Mouse (Mus musculus): ENCODE data around the gene Tsfm. TPM values are rescaled to one million over a fixed set of nuclear protein-coding genes. Genes with fewer than 3 reads are reported as not detected.

Tsfm gene
- total and polyA plus RNA-seq, 2 experiments from 2014 or later = 49.0 to 62.7 TPM

GRCm38 (mm10) chr10:127070190-127071121 is 39.8 kb upstream of the Tsfm start, which contains the start of gene Tspan31:
Tspan31 (minus strand) TSS chr10:127070264.
- peak within 1 kb of the TSS; percentile 89 for H3K27ac ChIP-seq
- ATAC-seq (peak; percentile 94), DNase-seq (ENCODE audit: low spot score) (peak; percentile 98)
- no peaks in the 10 kb centered on the region for H3K9me3 ChIP-seq (ENCODE audit: low read length)
- H3K4me2 ChIP-seq (ENCODE audit: low read depth, low read length) = peak within 1 kb of the TSS; percentile 96
- H3K4me3 ChIP-seq (ENCODE audit: low read length) = peak within 1 kb of the TSS; percentile 54
- H3K36me3 ChIP-seq (ENCODE audit: insufficient read depth, low read length) = peaks cover 28% of the 10 kb centered on the region
- no peaks in the 10 kb centered on the region for H3K27me3 ChIP-seq (ENCODE audit: insufficient read depth, low read length)
- 0 out of 2 replicates have a peak, but pooled peaks cover 9% of the 10 kb centered on the region for H3K4me1 ChIP-seq (ENCODE audit: insufficient read depth, low read length)
- WGBS = 2% methylated on average over 36 of the region's 36 CpGs
- no peak for TF ChIP-seq CTCF (IDR thresholded peaks at IDR 0.05; ENCODE audit: low read depth)
- H3K9ac ChIP-seq (replicated peaks; ENCODE audit: low read length) = peak within 1 kb of the TSS; percentile 66

- peaks cover 14% of the 10 kb centered on the region; the same call in 1 of the 2 replicates for H3K4me1 ChIP-seq (ENCODE audit: insufficient read depth, low read length)
- peak overlapping the region; percentile 54 for H3K4me3 ChIP-seq (ENCODE audit: low read length)
- H3K9ac ChIP-seq (replicated peaks; ENCODE audit: low read length) = peak overlapping the region; percentile 66
- ATAC-seq = peak; percentile 86
- TF ChIP-seq CTCF (IDR thresholded peaks at IDR 0.05; ENCODE audit: low read depth) = no peak
- H3K27me3 ChIP-seq (ENCODE audit: insufficient read depth, low read length) = no peaks in the 10 kb centered on the region
- peak overlapping the region; percentile 89 for H3K27ac ChIP-seq
- H3K4me2 ChIP-seq (ENCODE audit: low read depth, low read length) = peak overlapping the region; percentile 96
- 8% methylated on average over 30 of the region's 30 CpGs for WGBS
- H3K36me3 ChIP-seq (ENCODE audit: insufficient read depth, low read length) = peaks cover 36% of the 10 kb centered on the region
- H3K9me3 ChIP-seq (ENCODE audit: low read length) = no peaks in the 10 kb centered on the region
- peak; percentile 88 for DNase-seq (ENCODE audit: low spot score)
These were observed 38.9 kb upstream of the Tsfm start for GRCm38 (mm10) chr10:127069281-127070189.

- peak overlapping the region; percentile 96 for H3K4me2 ChIP-seq (ENCODE audit: low read depth, low read length)
- no peak for TF ChIP-seq CTCF (IDR thresholded peaks at IDR 0.05; ENCODE audit: low read depth)
- H3K9me3 ChIP-seq (ENCODE audit: low read length) = no peaks in the 10 kb centered on the region
- H3K27me3 ChIP-seq (ENCODE audit: insufficient read depth, low read length) = no peaks in the 10 kb centered on the region
- H3K4me3 ChIP-seq (ENCODE audit: low read length) = no peak overlapping the region
- peaks cover 17% of the 10 kb centered on the region; the same call in 1 of the 2 replicates for H3K4me1 ChIP-seq (ENCODE audit: insufficient read depth, low read length)
- DNase-seq (ENCODE audit: low spot score) = no peak
- 0 out of 2 replicates have a peak overlapping the region, but pooled peaks have one; percentile 66 for H3K9ac ChIP-seq (replicated peaks; ENCODE audit: low read length)
- WGBS = 79% methylated on average over 9 of the region's 9 CpGs
- peak overlapping the region; percentile 89; the same call in 1 of the 2 replicates for H3K27ac ChIP-seq
- ATAC-seq = no peak
- peaks cover 36% of the 10 kb centered on the region for H3K36me3 ChIP-seq (ENCODE audit: insufficient read depth, low read length)
These were observed 37.9 kb upstream of the Tsfm start for GRCm38 (mm10) chr10:127068360-127069038.

DNA sequence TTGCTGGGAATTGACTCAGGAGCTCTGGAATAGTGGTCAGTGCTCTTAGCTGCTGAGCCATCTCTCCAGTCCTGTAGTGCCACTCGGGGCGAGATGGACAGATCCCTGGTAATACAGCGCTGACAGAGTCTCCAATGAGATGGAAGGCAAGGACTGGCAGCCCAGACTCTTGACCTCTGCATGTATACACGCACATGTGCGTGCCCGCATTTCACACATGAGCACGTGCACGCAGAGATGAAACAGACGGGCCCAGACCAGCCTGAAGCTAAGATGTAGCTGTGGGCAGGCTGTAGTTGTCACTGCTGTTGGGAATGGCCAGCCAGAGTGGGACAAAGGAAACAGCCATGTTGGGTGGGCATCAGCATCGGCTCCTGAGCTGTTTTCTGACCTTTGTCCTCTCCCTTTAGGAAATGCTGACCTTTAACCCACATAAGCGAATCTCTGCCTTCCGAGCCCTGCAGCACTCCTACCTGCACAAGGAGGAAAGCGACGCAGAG is 35.9 kb upstream of the Tsfm start:
- H3K9me3 ChIP-seq (ENCODE audit: low read length) = no peaks in the 10 kb centered on the region
- no peaks in the 10 kb centered on the region for H3K27me3 ChIP-seq (ENCODE audit: insufficient read depth, low read length)
- DNase-seq (ENCODE audit: low spot score) (no peak), ATAC-seq (no peak)
- peaks cover 36% of the 10 kb centered on the region for H3K36me3 ChIP-seq (ENCODE audit: insufficient read depth, low read length)
- peaks cover 18% of the 10 kb centered on the region; the same call in 1 of the 2 replicates for H3K4me1 ChIP-seq (ENCODE audit: insufficient read depth, low read length)
- no peak overlapping the region for H3K27ac ChIP-seq
- WGBS = 85% methylated on average over 14 of the region's 14 CpGs
- no peak overlapping the region for H3K4me3 ChIP-seq (ENCODE audit: low read length)
- TF ChIP-seq CTCF (IDR thresholded peaks at IDR 0.05; ENCODE audit: low read depth) = no peak
- H3K4me2 ChIP-seq (ENCODE audit: low read depth, low read length) = no peak overlapping the region
- no peak overlapping the region for H3K9ac ChIP-seq (replicated peaks; ENCODE audit: low read length)

DNA sequence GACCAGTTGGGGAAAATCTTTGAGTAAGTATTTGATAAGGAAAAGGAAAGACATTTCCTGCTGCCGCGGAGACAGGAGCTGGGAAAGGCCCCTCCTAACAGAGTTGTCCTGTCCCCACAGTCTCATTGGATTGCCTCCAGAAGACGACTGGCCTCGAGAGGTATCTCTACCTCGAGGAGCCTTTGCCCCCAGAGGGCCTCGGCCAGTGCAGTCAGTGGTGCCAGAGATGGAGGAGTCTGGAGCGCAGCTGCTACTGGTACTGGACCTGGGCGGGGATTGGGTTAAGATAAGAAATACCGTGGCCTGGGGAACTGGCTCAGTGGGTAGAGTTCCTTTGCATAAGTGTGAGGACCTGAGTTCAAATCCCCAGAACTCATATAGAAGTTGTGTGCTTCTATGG is 35.3 kb upstream of the Tsfm start:
- Histone ChIP-seq H3K27me3 (ENCODE audit: insufficient read depth, low read length) (no peaks in the 10 kb centered on the region), H3K27ac (no peak overlapping the region), H3K4me1 (ENCODE audit: insufficient read depth, low read length) (peaks cover 21% of the 10 kb centered on the region; the same call in 1 of the 2 replicates), H3K4me3 (ENCODE audit: low read length) (no peak overlapping the region), H3K9ac (replicated peaks; ENCODE audit: low read length) (no peak overlapping the region), H3K9me3 (ENCODE audit: low read length) (no peaks in the 10 kb centered on the region), H3K4me2 (ENCODE audit: low read depth, low read length) (no peak overlapping the region), H3K36me3 (ENCODE audit: insufficient read depth, low read length) (peaks cover 36% of the 10 kb centered on the region)
- DNase-seq (ENCODE audit: low spot score) (no peak), ATAC-seq (no peak)
- 85% methylated on average over 9 of the region's 9 CpGs for WGBS
- no peak for TF ChIP-seq CTCF (IDR thresholded peaks at IDR 0.05; ENCODE audit: low read depth)

Measured in hindbrain, postnatal 0 days (tissue).